Mouse (Mus musculus) forebrain, embryonic 16.5 days (tissue): ENCODE data around the gene Tnk2. TPM values are rescaled to one million over a fixed set of nuclear protein-coding genes. Genes with fewer than 3 reads are reported as not detected.
A peak's percentile ranks its signal among the peaks of the same experiment; 100 is the strongest.

Experiments used
- ATAC-seq: fragments of 200-750 bp; cut with Nextera tagmentation; 2 replicates; pipeline ENCODE4 v1.8.0; 2017; ENCODE audit warnings: mild to moderate bottlenecking, moderate library complexity
- H3K27ac ChIP-seq: fragments of 300-500 bp; sonication (generic); 2 replicates; pipeline ENCODE4 v1.5.1; 2014; ENCODE audit warnings: low read length, control low read depth
- H3K27me3 ChIP-seq: fragments of 300-500 bp; sonication (generic); replicated peaks from 2 replicates; pipeline ENCODE4 v1.6.1; 2014; ENCODE audit warnings: low read length; ENCODE audit not compliant: control insufficient read depth, insufficient read depth
- H3K36me3 ChIP-seq: fragments of 300-500 bp; sonication (generic); 2 replicates; pipeline ENCODE4 v1.6.1; 2014; ENCODE audit not compliant: control insufficient read depth, insufficient read depth
- H3K4me1 ChIP-seq: fragments of 300-500 bp; sonication (generic); replicated peaks from 2 replicates; pipeline ENCODE4 v1.6.1; 2014; ENCODE audit warnings: low read length; ENCODE audit not compliant: control insufficient read depth, insufficient read depth
- H3K4me2 ChIP-seq: fragments of 300-500 bp; sonication (generic); 2 replicates; pipeline ENCODE4 v1.6.1; 2014; ENCODE audit warnings: mild to moderate bottlenecking, low read length, control low read depth
- H3K4me3 ChIP-seq: fragments of 300-500 bp; sonication (generic); replicated peaks from 2 replicates; pipeline ENCODE4 v1.5.1; 2014; ENCODE audit warnings: mild to moderate bottlenecking, low read length, control low read depth
- H3K9ac ChIP-seq: fragments of 300-500 bp; sonication (generic); replicated peaks from 2 replicates; pipeline ENCODE4 v1.6.1; 2014; ENCODE audit warnings: low read depth, low read length, control low read depth
- H3K9me3 ChIP-seq: fragments of 300-500 bp; sonication (generic); 2 replicates; pipeline ENCODE4 v1.6.1; 2016; ENCODE audit warnings: low read length; ENCODE audit not compliant: control insufficient read depth
- WGBS: fragments of 180-500 bp; shearing (Covaris S2); extraction: QIAGEN DNeasy Blood & Tissue Kit; methylation state at CpG from one replicate; pipeline ENCODE4 v1.1.7; 2014; 5-methylcytosine and 5-hydroxymethylcytosine counted together
- polyA plus RNA-seq: library from polyadenylated mRNA; unstranded; fragments of >200 nt; fragmentation: Nextera tagmentation; extraction: Ambion mirVana; gene quantifications from 2 replicates; pipeline ENCODE4 v1.2.1, GENCODE M21; 2015

The Tnk2 gene
- polyA plus RNA-seq, 1 experiment from 2014 or later: 21.9 TPM

DNA sequence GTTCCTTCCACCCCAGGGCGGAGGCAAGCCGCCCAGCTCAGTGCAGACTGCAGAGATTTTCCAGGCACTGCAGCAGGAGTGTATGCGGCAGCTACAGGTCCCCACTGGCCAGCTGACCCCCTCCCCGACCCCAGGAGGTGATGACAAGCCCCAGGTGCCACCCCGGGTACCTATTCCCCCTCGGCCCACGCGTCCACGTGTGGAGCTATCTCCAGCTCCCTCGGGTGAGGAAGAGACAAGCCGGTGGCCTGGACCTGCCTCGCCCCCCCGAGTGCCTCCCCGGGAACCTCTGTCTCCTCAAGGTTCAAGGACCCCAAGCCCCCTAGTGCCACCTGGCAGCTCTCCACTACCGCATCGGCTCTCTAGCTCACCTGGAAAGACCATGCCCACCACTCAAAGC is 36.3 kb downstream of the Tnk2 start:
- no peaks in the 10 kb centered on the region for H3K27me3 ChIP-seq
- H3K9ac ChIP-seq: no peak overlapping the region
- H3K36me3 ChIP-seq: peaks cover 19% of the 10 kb centered on the region; the same call in 1 of the 2 replicates
- no peaks in the 10 kb centered on the region for H3K9me3 ChIP-seq
- ATAC-seq: no peak
- no peak overlapping the region for H3K4me3 ChIP-seq
- H3K27ac ChIP-seq: no peak overlapping the region
- 95% methylated on average over 16 of the region's 16 CpGs for whole genome bisulfite sequencing
- no peaks in the 10 kb centered on the region for H3K4me1 ChIP-seq
- no peak overlapping the region for H3K4me2 ChIP-seq

DNA sequence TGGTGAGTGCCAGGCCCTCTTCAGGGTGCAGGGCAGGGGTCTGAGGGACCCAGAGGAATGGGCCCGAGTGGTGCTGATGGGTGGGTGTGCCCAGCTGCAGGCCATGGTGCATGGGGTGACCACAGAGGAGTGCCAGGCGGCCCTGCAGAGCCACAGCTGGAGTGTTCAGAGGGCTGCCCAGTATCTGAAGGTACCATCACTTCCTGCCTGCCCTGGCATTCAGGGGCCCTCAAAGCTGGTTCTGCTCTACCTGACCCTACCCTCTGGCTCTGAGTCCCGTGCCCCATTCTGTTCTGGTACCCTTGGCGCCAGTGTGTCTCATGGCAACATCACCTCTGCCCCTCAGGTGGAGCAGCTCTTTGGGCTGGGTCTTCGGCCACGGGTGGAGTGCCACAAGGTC is 37.1 kb downstream of the Tnk2 start:
- Histone ChIP-seq H3K9ac (no peak overlapping the region), H3K36me3 (peaks cover 17% of the 10 kb centered on the region; the same call in 1 of the 2 replicates)
- ATAC-seq: 0 out of 2 replicates have a peak, but pooled peaks have one; percentile 10

DNA sequence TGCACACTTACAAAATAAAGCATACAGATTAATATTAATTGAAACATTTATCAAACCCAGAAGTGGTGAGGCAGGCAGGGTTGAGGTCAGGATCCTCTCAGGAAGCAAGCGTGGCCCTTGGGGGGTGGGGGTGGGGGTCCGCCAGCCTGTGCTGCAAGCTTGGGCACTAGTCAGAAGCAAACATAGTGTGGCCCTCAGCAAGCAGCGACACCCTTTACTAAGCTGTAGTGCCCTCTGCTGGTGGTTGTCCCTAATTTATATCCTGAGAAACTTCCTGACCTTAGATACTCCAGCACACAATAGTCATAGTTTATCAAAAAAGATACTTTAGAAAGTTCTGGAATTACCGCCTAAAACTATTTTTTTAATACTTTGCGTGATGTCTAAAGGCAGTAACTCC is 38.5 kb downstream of the Tnk2 start:
- Histone ChIP-seq H3K9ac (no peak overlapping the region), H3K4me3 (no peak overlapping the region), H3K4me2 (no peak overlapping the region), H3K9me3 (no peaks in the 10 kb centered on the region), H3K4me1 (no peaks in the 10 kb centered on the region), H3K27ac (no peak overlapping the region), H3K27me3 (no peaks in the 10 kb centered on the region), H3K36me3 (peaks cover 14% of the 10 kb centered on the region; the same call in 1 of the 2 replicates)
- WGBS: 33% methylated on average over 5 of the region's 5 CpGs
- peak; percentile 51 for ATAC-seq

More for the DNA sequence above, 37.1 kb downstream of the Tnk2 start:
- H3K27ac ChIP-seq: no peak overlapping the region
- H3K9me3 ChIP-seq: no peaks in the 10 kb centered on the region
- H3K4me3 ChIP-seq: no peak overlapping the region
- no peak overlapping the region for H3K4me2 ChIP-seq
- WGBS: 95% methylated on average over 6 of the region's 6 CpGs
- H3K4me1 ChIP-seq: no peaks in the 10 kb centered on the region
- H3K27me3 ChIP-seq: no peaks in the 10 kb centered on the region

GRCm38 (mm10) chr16:32682841-32683240 is 39.2 kb downstream of the Tnk2 start:
- Histone ChIP-seq H3K4me1 (no peaks in the 10 kb centered on the region), H3K4me2 (no peak overlapping the region), H3K36me3 (peaks cover 14% of the 10 kb centered on the region; the same call in 1 of the 2 replicates), H3K27me3 (no peaks in the 10 kb centered on the region), H3K9me3 (no peaks in the 10 kb centered on the region), H3K4me3 (no peak overlapping the region), H3K9ac (no peak overlapping the region), H3K27ac (no peak overlapping the region)
- no peak for ATAC-seq
- 83% methylated on average over 4 of the region's 4 CpGs for WGBS

DNA sequence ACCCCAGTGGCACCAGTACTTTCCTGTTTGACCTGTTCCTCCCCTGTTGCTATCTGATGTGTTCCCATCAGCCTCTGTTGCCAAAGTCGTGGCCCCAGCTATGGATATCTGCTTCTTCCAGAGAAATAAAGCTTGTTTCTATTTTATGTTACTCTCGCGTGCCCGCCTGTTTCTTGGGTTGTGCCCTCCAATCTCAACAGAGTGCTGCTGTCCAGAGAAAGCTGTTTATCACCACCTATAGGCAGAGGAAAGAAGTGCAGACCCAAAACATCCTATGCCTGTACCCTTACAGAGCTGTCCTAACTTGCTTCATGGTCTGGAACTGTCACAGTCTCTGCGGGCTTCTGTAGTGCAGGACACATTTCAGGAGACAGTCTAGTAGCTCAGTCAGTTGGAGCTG is 39.7 kb downstream of the Tnk2 start:
- WGBS: 50% methylated on average over 5 of the region's 5 CpGs
- Histone ChIP-seq H3K4me3 (no peak overlapping the region), H3K27ac (no peak overlapping the region), H3K36me3 (peaks cover 14% of the 10 kb centered on the region; the same call in 1 of the 2 replicates), H3K9ac (no peak overlapping the region), H3K4me2 (no peak overlapping the region), H3K9me3 (no peaks in the 10 kb centered on the region), H3K4me1 (no peaks in the 10 kb centered on the region), H3K27me3 (no peaks in the 10 kb centered on the region)
- ATAC-seq: peak; percentile 34; the same call in 1 of the 2 replicates

GRCm38 (mm10) chr16:32685405-32685804 is 41.7 kb downstream of the Tnk2 start:
- no peak overlapping the region for H3K27ac ChIP-seq
- H3K27me3 ChIP-seq: no peaks in the 10 kb centered on the region
- H3K4me2 ChIP-seq: no peak overlapping the region
- no peak overlapping the region for H3K4me3 ChIP-seq
- no peak overlapping the region for H3K9ac ChIP-seq
- H3K9me3 ChIP-seq: no peaks in the 10 kb centered on the region
- peaks cover 7% of the 10 kb centered on the region; the same call in 1 of the 2 replicates for H3K36me3 ChIP-seq
- ATAC-seq: no peak
- 86% methylated on average over 10 of the region's 10 CpGs for WGBS
- no peaks in the 10 kb centered on the region for H3K4me1 ChIP-seq

- Histone ChIP-seq H3K9ac (no peak overlapping the region), H3K4me3 (no peak overlapping the region), H3K27me3 (no peaks in the 10 kb centered on the region), H3K4me2 (no peak overlapping the region), H3K36me3 (peaks cover 4% of the 10 kb centered on the region; the same call in 1 of the 2 replicates), H3K4me1 (no peaks in the 10 kb centered on the region), H3K27ac (no peak overlapping the region), H3K9me3 (no peaks in the 10 kb centered on the region)
- WGBS: 76% methylated on average over 5 of the region's 5 CpGs
- ATAC-seq: no peak
Measured at GRCm38 (mm10) chr16:32685998-32686397, 42.3 kb downstream of the Tnk2 start.

GRCm38 (mm10) chr16:32687221-32687620 is 43.5 kb downstream of the Tnk2 start:
- no peak overlapping the region for H3K4me2 ChIP-seq
- no peaks in the 10 kb centered on the region for H3K27me3 ChIP-seq
- H3K9me3 ChIP-seq: no peaks in the 10 kb centered on the region
- no peaks in the 10 kb centered on the region; the same call in 1 of the 2 replicates for H3K36me3 ChIP-seq
- no peak overlapping the region for H3K4me3 ChIP-seq
- no peak overlapping the region for H3K27ac ChIP-seq
- H3K9ac ChIP-seq: no peak overlapping the region
- no peaks in the 10 kb centered on the region for H3K4me1 ChIP-seq
- no peak for ATAC-seq
- 75% methylated on average over 5 of the region's 5 CpGs for WGBS

GRCm38 (mm10) chr16:32688770-32689169 is 45.1 kb downstream of the Tnk2 start:
- Histone ChIP-seq H3K27ac (no peak overlapping the region), H3K36me3 (no peaks in the 10 kb centered on the region), H3K27me3 (no peaks in the 10 kb centered on the region), H3K9ac (no peak overlapping the region), H3K4me2 (no peak overlapping the region), H3K4me3 (no peak overlapping the region), H3K4me1 (no peaks in the 10 kb centered on the region), H3K9me3 (no peaks in the 10 kb centered on the region)
- no peak for ATAC-seq
- WGBS: 61% methylated on average over 4 of the region's 4 CpGs

GRCm38 (mm10) chr16:32689501-32689900 is 45.8 kb downstream of the Tnk2 start:
- Histone ChIP-seq H3K4me3 (no peak overlapping the region), H3K27me3 (no peaks in the 10 kb centered on the region), H3K9ac (no peak overlapping the region), H3K4me1 (no peaks in the 10 kb centered on the region), H3K27ac (no peak overlapping the region), H3K9me3 (no peaks in the 10 kb centered on the region), H3K4me2 (no peak overlapping the region), H3K36me3 (no peaks in the 10 kb centered on the region)
- 4% methylated on average over 9 of the region's 9 CpGs for WGBS
- 0 out of 2 replicates have a peak, but pooled peaks have one; percentile 38 for ATAC-seq
